In the genomic region with DNA sequence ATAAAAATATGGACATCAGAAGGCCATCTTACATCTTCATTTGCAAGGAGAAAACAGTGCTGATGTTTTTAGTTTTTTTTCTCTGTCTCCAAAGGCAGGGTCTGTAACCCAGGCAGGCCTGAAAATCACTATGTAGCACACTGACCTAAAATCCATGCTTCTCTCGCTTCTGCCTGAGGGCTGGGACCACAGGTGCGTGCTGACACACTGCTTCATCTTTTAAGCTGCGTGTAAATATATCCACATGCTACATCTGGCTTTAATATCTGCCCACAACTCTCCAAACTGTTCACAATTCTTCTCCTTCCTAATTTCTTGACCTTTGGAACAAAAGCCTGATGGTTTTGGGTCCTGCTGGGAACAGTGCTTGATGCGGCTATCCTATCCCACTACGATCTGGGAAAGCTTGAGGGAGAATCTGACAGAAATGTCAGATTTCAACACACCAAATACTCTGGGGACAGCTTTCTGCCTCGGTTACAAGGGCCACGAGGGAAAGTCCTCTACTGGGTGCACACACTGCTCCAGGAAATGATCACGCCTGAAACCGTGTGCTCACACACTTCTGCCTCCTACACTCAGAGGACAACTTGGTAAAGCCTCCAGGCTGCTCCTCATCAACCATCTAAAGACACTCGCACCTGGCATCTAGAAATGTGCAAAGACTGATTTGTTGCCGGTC, we compare ENCODE assay signal across 9 mouse cellular contexts. TPM values are rescaled to one million over a fixed set of nuclear protein-coding genes. Genes with fewer than 3 reads are reported as not detected.
A peak's percentile ranks its signal among the peaks of the same experiment; 100 is the strongest.
DNase-seq lines count a peak whose midpoint lies in the region; ATAC-seq lines count a peak whose summit lies in the region.
"Had no signal": no experiment of that assay in that cellular context is flagged by ENCODE, and none has a peak within 500 bp of the region (broad histone marks: within the 10 kb centered on the region; RNA-seq: fewer than 3 reads in every experiment).

No protein-coding gene starts in this region.

- DNase-seq in lung, postnatal 10 days = no peak
- peak; percentile 46 for DNase-seq in forelimb bud, embryonic 11.5 days (ENCODE audit: low read depth, low spot score)
- no peak for DNase-seq in yolk sac, embryonic 10.5 days (ENCODE audit: low spot score)

- peaks cover 77% of the 10 kb centered on the region for H3K36me3 ChIP-seq in erythroblast, embryonic 14.5 days (ENCODE audit: control insufficient read depth)
- peaks cover 14% of the 10 kb centered on the region; the same call in 1 of the 2 replicates for H3K36me3 ChIP-seq in lung, embryonic 15.5 days
- 0 out of 2 replicates have a peak, but pooled peaks cover 7% of the 10 kb centered on the region for H3K36me3 ChIP-seq in midbrain, embryonic 15.5 days (replicated peaks)

- WGBS in lung, embryonic 15.5 days = 69% methylated on average over 11 of the region's 11 CpGs
- WGBS in midbrain, embryonic 15.5 days = 82% methylated on average over 11 of the region's 11 CpGs

- H3K27ac ChIP-seq in lung, embryonic 15.5 days = peak overlapping the region; percentile 20; the same call in 1 of the 2 replicates
- H3K27ac ChIP-seq in midbrain, embryonic 15.5 days = no peak overlapping the region
- H3K27ac ChIP-seq: midbrain, embryonic 12.5 days had no signal

- peaks cover 80% of the 10 kb centered on the region for H3K4me1 ChIP-seq in erythroblast, embryonic 14.5 days (ENCODE audit: control insufficient read depth)
- peaks cover 38% of the 10 kb centered on the region for H3K4me1 ChIP-seq in lung, embryonic 15.5 days
- peaks cover 26% of the 10 kb centered on the region for H3K4me1 ChIP-seq in midbrain, embryonic 15.5 days

- H3K4me3 ChIP-seq in erythroblast, embryonic 14.5 days (replicated peaks) = peak overlapping the region; percentile 89
- no peak overlapping the region for H3K4me3 ChIP-seq in lung, embryonic 15.5 days
- peak overlapping the region; percentile 80; the same call in 1 of the 2 replicates for H3K4me3 ChIP-seq in midbrain, embryonic 15.5 days

- no peaks in the 10 kb centered on the region for H3K9me3 ChIP-seq in erythroblast, embryonic 14.5 days (ENCODE audit: control insufficient read depth, low read length)
- no peaks in the 10 kb centered on the region for H3K9me3 ChIP-seq in lung, embryonic 15.5 days
- no peaks in the 10 kb centered on the region for H3K9me3 ChIP-seq in midbrain, embryonic 15.5 days
- H3K9me3 ChIP-seq: midbrain, embryonic 12.5 days had no signal

- peak overlapping the region; percentile 75 for H3K4me2 ChIP-seq in lung, embryonic 15.5 days
- H3K4me2 ChIP-seq in midbrain, embryonic 15.5 days = peak overlapping the region; percentile 81

- H3K27me3 ChIP-seq in erythroblast, embryonic 14.5 days (ENCODE audit: control insufficient read depth) = no peaks in the 10 kb centered on the region
- H3K27me3 ChIP-seq in lung, embryonic 15.5 days = no peaks in the 10 kb centered on the region
- no peaks in the 10 kb centered on the region for H3K27me3 ChIP-seq in midbrain, embryonic 15.5 days (replicated peaks)
- H3K27me3 ChIP-seq: midbrain, embryonic 12.5 days had no signal

- H3K9ac ChIP-seq in lung, embryonic 15.5 days = peak overlapping the region; percentile 17; the same call in 1 of the 2 replicates
- H3K9ac ChIP-seq in midbrain, embryonic 15.5 days = no peak overlapping the region

- no peak for ATAC-seq in erythroblast, adult 5-6 weeks (replicated peaks; ENCODE audit: low FRiP score, poor library complexity, severe bottlenecking)
- no peak for ATAC-seq in lung, embryonic 15.5 days (ENCODE audit: borderline replicate concordance, extremely low read depth, low FRiP score, low TSS enrichment)
- no peak for ATAC-seq in midbrain, embryonic 15.5 days (replicated peaks)
- no peak for ATAC-seq in cerebellum, adult (ENCODE audit: insufficient number of reproducible peaks, low FRiP score, low TSS enrichment)

RNA-seq across cellular contexts. Expression of a gene that starts 1.7 kb away (rescaled TPM):
- 16.0 and 18.6 TPM in 2 replicates for polyA plus RNA-seq in erythroblast, embryonic 14.5 days (2012)
- 274 and 358 TPM in 2 replicates for total RNA-seq in erythroblast, adult 5-6 weeks (2015; ENCODE audit: low replicate concordance)
- 493 and 499 TPM in 2 replicates for total RNA-seq in erythroblast, adult 5-6 weeks (2017; ENCODE audit: low replicate concordance)
- polyA plus RNA-seq in lung, embryonic 15.5 days (2015; fragmentation: Nextera tagmentation; extraction: Ambion mirVana) = 22.7 and 23.4 TPM in 2 replicates
- polyA plus RNA-seq in midbrain, embryonic 15.5 days (2015; fragmentation: Nextera tagmentation; extraction: Ambion mirVana) = 34.0 and 35.5 TPM in 2 replicates

RNA-seq across cellular contexts. Expression of a gene that starts 2.1 kb away (rescaled TPM):
- polyA plus RNA-seq in erythroblast, embryonic 14.5 days (2012) = 7.4 and 19.9 TPM in 2 replicates
- total RNA-seq in erythroblast, adult 5-6 weeks (2015; ENCODE audit: low replicate concordance) = 27.9 and 29.9 TPM in 2 replicates
- 26.8 and 29.1 TPM in 2 replicates for total RNA-seq in erythroblast, adult 5-6 weeks (2017; ENCODE audit: low replicate concordance)
- polyA plus RNA-seq in lung, embryonic 15.5 days (2015; fragmentation: Nextera tagmentation; extraction: Ambion mirVana) = 112 and 122 TPM in 2 replicates
- polyA plus RNA-seq in midbrain, embryonic 15.5 days (2015; fragmentation: Nextera tagmentation; extraction: Ambion mirVana) = 104 and 107 TPM in 2 replicates
